Mouse (Mus musculus): ENCODE data around the gene Tnfrsf1b. TPM values are rescaled to one million over a fixed set of nuclear protein-coding genes. Genes with fewer than 3 reads are reported as not detected.

Gene Tnfrsf1b
- total RNA-seq, 2 experiments from 2014 or later: 2.8 to 3.6 TPM

- intact Hi-C loops (cut with DNase I): no loop called here
- no peak for DNase-seq (ENCODE audit: extremely low spot score in 1 of 2, low spot score in 2 of 2)
Measured at GRCm38 (mm10) chr4:145229051-145229450, 17.6 kb downstream of the Tnfrsf1b start.

GRCm38 (mm10) chr4:145224613-145225012 is 22.1 kb downstream of the Tnfrsf1b start:
- intact Hi-C loops (cut with DNase I): no loop called here
- no peak for DNase-seq (ENCODE audit: extremely low spot score in 1 of 2, low spot score in 2 of 2)

- intact Hi-C loops (cut with DNase I): no loop called here
- no peak for DNase-seq (ENCODE audit: extremely low spot score in 1 of 2, low spot score in 2 of 2)
Measured at GRCm38 (mm10) chr4:145222064-145222463, 24.6 kb downstream of the Tnfrsf1b start.

GRCm38 (mm10) chr4:145221379-145221778 is 25.3 kb downstream of the Tnfrsf1b start:
- intact Hi-C loops (cut with DNase I): no loop called here
- DNase-seq (ENCODE audit: extremely low spot score in 1 of 2, low spot score in 2 of 2): no peak

- intact Hi-C loops (cut with DNase I): no loop called here
- DNase-seq (ENCODE audit: extremely low spot score in 1 of 2, low spot score in 2 of 2): no peak
Measured at GRCm38 (mm10) chr4:145220001-145220400, 26.7 kb downstream of the Tnfrsf1b start.

GRCm38 (mm10) chr4:145219240-145219985 is 27.3 kb downstream of the Tnfrsf1b start:
- peak in 1 of 2 experiments; percentile 56 for DNase-seq (ENCODE audit: extremely low spot score in 1 of 2, low spot score in 2 of 2)
- intact Hi-C loops (cut with DNase I): no loop called here

- DNase-seq (ENCODE audit: extremely low spot score in 1 of 2, low spot score in 2 of 2): no peak
- intact Hi-C loops (cut with DNase I): no loop called here
Measured at GRCm38 (mm10) chr4:145217837-145218236, 28.8 kb downstream of the Tnfrsf1b start.

GRCm38 (mm10) chr4:145217046-145217445 is 29.6 kb downstream of the Tnfrsf1b start:
- intact Hi-C loops (cut with DNase I): no loop called here
- DNase-seq (ENCODE audit: extremely low spot score in 1 of 2, low spot score in 2 of 2): no peak

GRCm38 (mm10) chr4:145215396-145215795 is 31.3 kb downstream of the Tnfrsf1b start:
- no peak for DNase-seq (ENCODE audit: extremely low spot score in 1 of 2, low spot score in 2 of 2)
- intact Hi-C loops (cut with DNase I): no loop called here

GRCm38 (mm10) chr4:145214786-145215174 is 31.9 kb downstream of the Tnfrsf1b start:
- intact Hi-C loops (cut with DNase I): loop anchor here (1.0 kb wide), 1 partner anchor 72 kb away; no protein-coding TSS in a partner anchor
- no peak for DNase-seq (ENCODE audit: extremely low spot score in 1 of 2, low spot score in 2 of 2)

- intact Hi-C loops (cut with DNase I): loop anchor here (1.0 kb wide), 1 partner anchor 72 kb away; no protein-coding TSS in a partner anchor
- DNase-seq (ENCODE audit: extremely low spot score in 1 of 2, low spot score in 2 of 2): peak; percentile 83 to 91
Measured at GRCm38 (mm10) chr4:145213999-145214785, 32.5 kb downstream of the Tnfrsf1b start.

GRCm38 (mm10) chr4:145211076-145211475 is 35.6 kb downstream of the Tnfrsf1b start:
- DNase-seq (ENCODE audit: extremely low spot score in 1 of 2, low spot score in 2 of 2): no peak
- intact Hi-C loops (cut with DNase I): no loop called here

- no peak for DNase-seq (ENCODE audit: extremely low spot score in 1 of 2, low spot score in 2 of 2)
- intact Hi-C loops (cut with DNase I): no loop called here
Measured at GRCm38 (mm10) chr4:145210564-145210963, 36.1 kb downstream of the Tnfrsf1b start.

- intact Hi-C loops (cut with DNase I): loop anchor here (10.0 kb wide), 1 partner anchor 315 kb away; the partner anchor contains the start of gene Dhrs3
Measured at GRCm38 (mm10) chr4:145209690-145210088, 37.0 kb downstream of the Tnfrsf1b start.

GRCm38 (mm10) chr4:145209076-145209689 is 37.5 kb downstream of the Tnfrsf1b start:
- DNase-seq (ENCODE audit: extremely low spot score in 1 of 2, low spot score in 2 of 2): no peak
- intact Hi-C loops (cut with DNase I): loop anchor here (10.0 kb wide), 1 partner anchor 314 kb away; the partner anchor contains the start of gene Dhrs3

More at GRCm38 (mm10) chr4:145209690-145210088, 37.0 kb downstream of the Tnfrsf1b start:
- DNase-seq (ENCODE audit: extremely low spot score in 1 of 2, low spot score in 2 of 2): no peak

GRCm38 (mm10) chr4:145207718-145208371 is 38.8 kb downstream of the Tnfrsf1b start:
- intact Hi-C loops (cut with DNase I): loop anchor here (10.0 kb wide), 1 partner anchor 313 kb away; the partner anchor contains the start of gene Dhrs3
- DNase-seq (ENCODE audit: extremely low spot score in 1 of 2, low spot score in 2 of 2): no peak

GRCm38 (mm10) chr4:145204779-145205178 is 41.9 kb downstream of the Tnfrsf1b start:
- intact Hi-C loops (cut with DNase I): loop anchor here (10.0 kb wide), 1 partner anchor 310 kb away; the partner anchor contains the start of gene Dhrs3
- no peak for DNase-seq (ENCODE audit: extremely low spot score in 1 of 2, low spot score in 2 of 2)

- intact Hi-C loops (cut with DNase I): loop anchor here (10.0 kb wide), 1 partner anchor 309 kb away; the partner anchor contains the start of gene Dhrs3
- DNase-seq (ENCODE audit: extremely low spot score in 1 of 2, low spot score in 2 of 2): no peak
Measured at GRCm38 (mm10) chr4:145203305-145203704, 43.4 kb downstream of the Tnfrsf1b start.
